Mouse (Mus musculus) kidney, adult 9 months (tissue): ENCODE results near the gene Olfr313.
A peak's percentile ranks its signal among the peaks of the same experiment; 100 is the strongest.
"Not testable (repeated sequence)": the region's sequence is repeated elsewhere in the genome, so short reads cannot be mapped to it uniquely, and the experiment has no call there.

Experiments
- DNase-seq: peaks from one replicate; pipeline ENCODE4 v3.0.0; 2022

Gene Olfr313

DNA sequence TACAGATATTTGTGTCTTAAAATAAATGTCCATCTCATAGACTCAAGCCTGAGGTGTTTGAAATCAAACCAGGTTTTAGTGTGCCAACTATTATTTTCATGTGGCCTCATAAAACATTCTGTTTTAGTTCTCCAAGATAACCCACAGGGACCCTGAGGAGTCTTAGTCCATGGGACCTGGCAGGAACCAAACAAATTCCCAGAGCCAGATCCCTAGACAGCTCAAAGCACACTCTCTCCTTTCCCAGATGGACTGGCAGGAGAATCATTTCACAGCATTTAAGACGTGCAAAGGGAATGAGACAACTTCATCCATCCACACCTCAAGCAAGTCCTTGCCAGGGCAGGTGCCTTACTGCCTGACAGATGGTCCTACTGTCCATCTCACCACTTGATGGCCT lies at the start of gene Olfr313:
Olfr313 (plus strand) TSS at position 301 of the 400 bp plus-strand sequence.
- not testable (repeated sequence) for DNase-seq

- DNase-seq, result no peak
Measured at GRCm38 (mm10) chr11:58772888-58773287, 41.9 kb upstream of the Olfr313 start, which contains the start of gene Olfr315. Gene Olfr315 (plus strand): TSS chr11:58773188.

GRCm38 (mm10) chr11:58782480-58783089 lies 32.2 kb upstream of the Olfr313 start, which contains the start of gene Olfr314:
Gene Olfr314 (plus strand): TSS chr11:58782952.
- no peak for DNase-seq

DNA sequence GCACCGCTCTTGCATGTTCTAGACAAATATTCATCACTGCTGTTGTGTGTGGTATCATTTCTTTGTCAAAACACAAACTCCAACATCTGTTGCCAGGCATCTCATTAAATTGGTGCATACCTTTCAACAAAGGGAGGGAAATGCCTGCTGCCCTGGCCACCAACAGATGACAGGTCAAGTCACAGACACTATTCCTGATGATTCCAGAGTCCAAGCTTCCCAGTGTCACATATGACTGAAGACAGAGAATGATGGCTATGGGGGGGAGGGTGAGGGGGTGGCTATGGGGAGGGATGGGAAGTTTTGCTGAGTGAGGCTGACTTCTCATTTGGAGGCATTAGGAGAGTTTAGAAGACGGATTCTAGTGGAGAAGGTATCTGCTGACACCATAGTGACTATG lies 30.6 kb upstream of the Olfr313 start:
- DNase-seq, result no peak

GRCm38 (mm10) chr11:58787651-58788050 lies 27.1 kb upstream of the Olfr313 start:
- DNase-seq, result no peak

- no peak for DNase-seq
Measured at GRCm38 (mm10) chr11:58788346-58788745, 26.5 kb upstream of the Olfr313 start.

DNA sequence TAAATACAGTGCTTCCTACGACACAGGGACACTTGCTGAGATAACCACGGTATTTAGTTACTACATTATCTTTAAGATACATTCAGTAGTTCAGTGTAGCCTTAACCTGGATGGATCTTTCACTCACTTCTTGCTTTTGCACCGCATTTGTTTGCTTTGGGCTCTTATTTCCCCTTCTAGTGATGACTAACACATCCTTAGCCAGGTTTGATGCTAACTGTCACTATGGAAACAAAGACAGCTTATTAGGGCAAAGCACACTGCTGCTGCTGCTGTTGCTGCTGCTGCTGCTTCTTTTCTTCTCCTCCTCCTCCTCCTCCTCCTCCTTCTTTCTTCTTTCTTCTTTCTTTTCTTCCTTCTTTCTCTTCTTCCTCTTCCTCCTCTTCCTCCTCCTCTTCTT lies 25.3 kb upstream of the Olfr313 start:
- DNase-seq, result no peak

- DNase-seq, result no peak
Measured at GRCm38 (mm10) chr11:58790053-58790452, 24.7 kb upstream of the Olfr313 start.

- no peak for DNase-seq
Measured at GRCm38 (mm10) chr11:58790646-58791045, 24.2 kb upstream of the Olfr313 start.

DNA sequence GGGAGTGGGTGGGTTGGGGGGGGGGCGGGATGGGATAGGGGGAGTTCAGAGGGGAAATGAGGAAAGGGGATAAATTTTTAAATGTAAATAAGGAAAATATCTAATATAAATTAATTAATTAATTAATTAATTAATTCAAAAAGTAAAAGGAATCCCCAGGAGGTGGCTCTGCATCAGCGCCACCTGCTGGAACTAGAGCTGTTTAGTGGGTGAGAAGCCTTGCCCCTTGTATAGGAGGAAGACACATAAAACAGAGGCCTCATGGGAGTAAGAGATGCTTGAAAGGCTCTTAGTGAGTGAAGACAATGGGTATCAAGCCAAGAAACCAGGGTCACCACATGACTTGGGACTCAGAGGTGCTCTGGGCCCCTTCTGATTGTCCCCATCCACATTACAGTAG lies 18.9 kb upstream of the Olfr313 start:
- DNase-seq, result no peak

GRCm38 (mm10) chr11:58796850-58797249 lies 17.9 kb upstream of the Olfr313 start:
- DNase-seq, result no peak

DNA sequence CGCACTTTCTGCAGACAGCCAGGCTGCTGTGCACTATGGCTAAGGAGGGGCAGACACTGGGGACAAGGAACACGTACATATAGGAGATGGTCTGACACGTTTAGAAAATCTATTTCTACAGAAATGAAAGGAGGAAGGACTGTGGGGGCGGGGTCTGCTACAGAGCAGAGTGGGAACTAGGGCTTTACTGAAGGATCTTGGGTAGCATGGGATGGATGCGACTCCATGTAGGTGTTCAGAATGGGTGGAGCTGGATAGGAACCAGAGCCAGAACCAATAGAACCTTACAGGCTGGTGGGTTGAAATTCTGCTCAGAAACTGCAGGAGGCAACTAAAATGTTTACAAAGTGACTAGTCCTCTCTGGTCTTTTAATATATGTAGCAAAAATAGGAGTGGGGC lies 15.1 kb upstream of the Olfr313 start:
- no peak for DNase-seq

GRCm38 (mm10) chr11:58801558-58802228 lies 13.1 kb upstream of the Olfr313 start, which contains the start of gene Fam183b:
Gene Fam183b (minus strand): TSS chr11:58801960.
- DNase-seq, result no peak

DNA sequence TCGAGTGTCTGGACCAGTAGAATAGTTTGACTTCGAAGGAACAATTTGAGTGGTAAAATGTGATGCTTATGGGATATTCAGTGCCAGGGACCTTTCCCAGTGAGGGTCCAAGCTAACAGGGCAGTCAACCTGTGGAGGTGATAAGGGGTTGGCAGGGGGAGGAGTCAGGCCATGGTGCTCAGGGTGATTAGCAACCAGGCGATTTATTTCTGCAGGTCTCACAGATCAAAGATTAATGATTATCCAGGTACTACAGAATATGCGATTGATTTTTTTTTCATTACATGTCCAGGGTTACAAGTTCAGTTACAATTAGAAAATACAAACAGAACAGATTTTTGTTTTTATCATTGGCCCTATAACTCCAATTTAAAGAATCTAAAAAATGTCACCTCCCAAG lies 10.9 kb upstream of the Olfr313 start:
- DNase-seq, result no peak

DNA sequence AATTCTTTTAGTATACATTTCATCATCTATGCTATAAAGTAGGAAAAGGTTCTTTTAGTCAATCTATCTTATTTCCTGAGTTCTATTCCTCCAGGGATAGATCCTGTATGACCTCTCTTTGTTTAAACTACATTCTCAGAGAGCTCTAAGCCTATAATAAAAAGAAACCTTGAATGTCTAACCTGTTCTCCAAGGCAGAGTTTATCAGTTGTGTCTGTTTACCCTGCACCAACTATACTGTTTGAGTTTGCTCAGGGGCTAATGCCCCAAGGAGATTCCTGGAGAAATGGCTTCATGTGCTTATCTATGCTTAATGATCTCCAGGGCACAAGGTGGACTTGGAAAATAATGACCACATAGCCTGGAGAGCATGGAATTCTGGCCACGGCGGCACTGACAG lies 10.4 kb upstream of the Olfr313 start:
- DNase-seq, result no peak

DNA sequence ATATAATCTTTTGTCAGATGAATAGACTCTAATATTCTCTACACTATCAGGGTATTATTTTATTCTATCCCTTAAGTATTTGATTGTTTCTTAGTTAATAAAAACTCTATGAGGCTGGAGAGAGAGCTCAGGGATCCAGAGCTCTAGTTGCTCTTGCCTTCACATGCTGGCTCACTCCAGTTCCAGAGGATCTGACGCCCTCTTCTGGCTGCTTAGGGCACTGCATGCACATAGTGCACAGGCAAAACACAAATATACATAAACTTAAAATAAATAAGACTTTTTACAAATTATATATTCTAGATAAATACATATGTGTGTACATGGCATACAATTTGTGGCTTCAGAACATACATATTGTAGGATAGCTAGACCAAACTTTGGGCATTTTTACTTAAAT lies 2.8 kb upstream of the Olfr313 start:
- DNase-seq, result no peak

GRCm38 (mm10) chr11:58815676-58816075 lies 876 bp downstream of the Olfr313 start:
- no peak for DNase-seq

GRCm38 (mm10) chr11:58828937-58829336 lies 14.1 kb downstream of the Olfr313 start, which contains the start of gene Olfr312:
Gene Olfr312 (plus strand): TSS chr11:58829237.
- DNase-seq, result not testable (repeated sequence)

GRCm38 (mm10) chr11:58829764-58830163 lies 15.0 kb downstream of the Olfr313 start:
- no peak for DNase-seq

DNA sequence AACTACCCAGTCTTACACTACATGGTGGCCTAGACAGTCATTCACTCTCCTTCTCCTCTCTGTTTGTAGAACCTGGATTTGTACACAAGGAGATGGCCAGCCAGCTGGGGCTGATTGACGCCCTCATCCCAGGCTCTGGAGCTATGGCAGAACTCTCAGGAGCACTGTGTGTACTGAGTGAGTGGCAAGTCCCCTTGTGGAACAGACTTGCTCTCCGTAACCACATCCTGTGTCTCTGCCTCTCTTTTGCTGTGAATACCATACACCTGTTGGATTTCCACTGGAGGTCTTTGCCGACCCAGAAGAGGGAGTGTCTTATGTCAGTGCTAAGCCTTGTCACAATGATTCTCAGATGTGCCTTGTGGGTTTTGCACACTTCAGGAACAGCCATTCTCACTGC lies 17.7 kb downstream of the Olfr313 start:
- not testable (repeated sequence) for DNase-seq

GRCm38 (mm10) chr11:58838951-58839350 lies 24.2 kb downstream of the Olfr313 start, which contains the start of gene Olfr311:
Gene Olfr311 (plus strand): TSS chr11:58839251.
- DNase-seq, result not testable (repeated sequence)

GRCm38 (mm10) chr11:58846919-58847461 lies 32.2 kb downstream of the Olfr313 start, which contains the start of gene Gm12258:
Gene Gm12258 (plus strand): TSS chr11:58847158.
- peak; percentile 99 for DNase-seq

- DNase-seq, result no peak
Measured at GRCm38 (mm10) chr11:58847636-58848035, 32.8 kb downstream of the Olfr313 start.

- no peak for DNase-seq
Measured at GRCm38 (mm10) chr11:58849731-58850130, 34.9 kb downstream of the Olfr313 start.
